Mouse (Mus musculus): Measurements from ENCODE around the gene Hist3h2a. TPM values are rescaled to one million over a fixed set of nuclear protein-coding genes. Genes with fewer than 3 reads are reported as not detected.

Gene Hist3h2a
- polyA plus RNA-seq, 1 experiment from 2014 or later: 152 TPM

- no peaks in the 10 kb centered on the region for H3K9me3 ChIP-seq (ENCODE audit: control insufficient read depth, low read length)
- WGBS: 87% methylated on average over 7 of the region's 7 CpGs
- H3K36me3 ChIP-seq (ENCODE audit: control insufficient read depth, insufficient read depth): no peaks in the 10 kb centered on the region
- H3K4me1 ChIP-seq (replicated peaks; ENCODE audit: control insufficient read depth, insufficient read depth, low read length): peaks cover 12% of the 10 kb centered on the region
- H3K9ac ChIP-seq (replicated peaks; ENCODE audit: low read depth, low read length): no peak overlapping the region
- no peaks in the 10 kb centered on the region for H3K27me3 ChIP-seq (replicated peaks; ENCODE audit: control insufficient read depth, insufficient read depth, low read length)
- no peak for ATAC-seq
- H3K4me2 ChIP-seq (ENCODE audit: low read length): no peak overlapping the region
- no peak overlapping the region for H3K4me3 ChIP-seq (replicated peaks; ENCODE audit: low read length)
- no peak overlapping the region for H3K27ac ChIP-seq (ENCODE audit: low read length)
Observed at GRCm38 (mm10) chr11:58964216-58964615, 9.7 kb downstream of the Hist3h2a start.

- no peak for ATAC-seq
- Histone ChIP-seq H3K4me2 (ENCODE audit: low read length) (no peak overlapping the region), H3K27me3 (replicated peaks; ENCODE audit: control insufficient read depth, insufficient read depth, low read length) (no peaks in the 10 kb centered on the region), H3K4me3 (replicated peaks; ENCODE audit: low read length) (no peak overlapping the region), H3K27ac (ENCODE audit: low read length) (no peak overlapping the region), H3K9me3 (ENCODE audit: control insufficient read depth, low read length) (no peaks in the 10 kb centered on the region), H3K4me1 (replicated peaks; ENCODE audit: control insufficient read depth, insufficient read depth, low read length) (peaks cover 5% of the 10 kb centered on the region; the same call in 1 of the 2 replicates), H3K36me3 (ENCODE audit: control insufficient read depth, insufficient read depth) (0 out of 2 replicates have a peak, but pooled peaks cover under 1% of the 10 kb centered on the region), H3K9ac (replicated peaks; ENCODE audit: low read depth, low read length) (no peak overlapping the region)
- 55% methylated on average over 12 of the region's 12 CpGs for WGBS
Observed at GRCm38 (mm10) chr11:58965001-58965760, 10.7 kb downstream of the Hist3h2a start.

GRCm38 (mm10) chr11:58967346-58967745 lies 12.9 kb downstream of the Hist3h2a start:
- 0 out of 2 replicates have a peak, but pooled peaks cover 5% of the 10 kb centered on the region for H3K36me3 ChIP-seq (ENCODE audit: control insufficient read depth, insufficient read depth)
- no peaks in the 10 kb centered on the region for H3K27me3 ChIP-seq (replicated peaks; ENCODE audit: control insufficient read depth, insufficient read depth, low read length)
- H3K4me3 ChIP-seq (replicated peaks; ENCODE audit: low read length): no peak overlapping the region
- no peak overlapping the region for H3K9ac ChIP-seq (replicated peaks; ENCODE audit: low read depth, low read length)
- H3K4me2 ChIP-seq (ENCODE audit: low read length): no peak overlapping the region
- no peaks in the 10 kb centered on the region for H3K9me3 ChIP-seq (ENCODE audit: control insufficient read depth, low read length)
- no peak for ATAC-seq
- H3K4me1 ChIP-seq (replicated peaks; ENCODE audit: control insufficient read depth, insufficient read depth, low read length): 0 out of 2 replicates have a peak, but pooled peaks cover 3% of the 10 kb centered on the region
- no peak overlapping the region for H3K27ac ChIP-seq (ENCODE audit: low read length)
- 94% methylated on average over 1 of the region's 1 CpGs for WGBS

GRCm38 (mm10) chr11:58968551-58968950 lies 14.1 kb downstream of the Hist3h2a start:
- 0 out of 2 replicates have a peak, but pooled peaks cover 3% of the 10 kb centered on the region for H3K4me1 ChIP-seq (replicated peaks; ENCODE audit: control insufficient read depth, insufficient read depth, low read length)
- ATAC-seq: no peak
- H3K4me3 ChIP-seq (replicated peaks; ENCODE audit: low read length): no peak overlapping the region
- no peak overlapping the region for H3K9ac ChIP-seq (replicated peaks; ENCODE audit: low read depth, low read length)
- 86% methylated on average over 7 of the region's 7 CpGs for WGBS
- 0 out of 2 replicates have a peak, but pooled peaks cover 5% of the 10 kb centered on the region for H3K36me3 ChIP-seq (ENCODE audit: control insufficient read depth, insufficient read depth)
- H3K4me2 ChIP-seq (ENCODE audit: low read length): no peak overlapping the region
- H3K27me3 ChIP-seq (replicated peaks; ENCODE audit: control insufficient read depth, insufficient read depth, low read length): no peaks in the 10 kb centered on the region
- no peak overlapping the region for H3K27ac ChIP-seq (ENCODE audit: low read length)
- H3K9me3 ChIP-seq (ENCODE audit: control insufficient read depth, low read length): no peaks in the 10 kb centered on the region

- H3K36me3 ChIP-seq (ENCODE audit: control insufficient read depth, insufficient read depth): 0 out of 2 replicates have a peak, but pooled peaks cover 5% of the 10 kb centered on the region
- H3K4me2 ChIP-seq (ENCODE audit: low read length): no peak overlapping the region
- no peak overlapping the region for H3K4me3 ChIP-seq (replicated peaks; ENCODE audit: low read length)
- H3K9me3 ChIP-seq (ENCODE audit: control insufficient read depth, low read length): no peaks in the 10 kb centered on the region
- no peak overlapping the region for H3K27ac ChIP-seq (ENCODE audit: low read length)
- WGBS: 82% methylated on average over 8 of the region's 8 CpGs
- H3K4me1 ChIP-seq (replicated peaks; ENCODE audit: control insufficient read depth, insufficient read depth, low read length): 0 out of 2 replicates have a peak, but pooled peaks cover 2% of the 10 kb centered on the region
- H3K27me3 ChIP-seq (replicated peaks; ENCODE audit: control insufficient read depth, insufficient read depth, low read length): no peaks in the 10 kb centered on the region
- ATAC-seq: no peak
- no peak overlapping the region for H3K9ac ChIP-seq (replicated peaks; ENCODE audit: low read depth, low read length)
Observed at GRCm38 (mm10) chr11:58969027-58969426, 14.5 kb downstream of the Hist3h2a start.

GRCm38 (mm10) chr11:58969659-58970058 lies 15.2 kb downstream of the Hist3h2a start:
- WGBS: 77% methylated on average over 6 of the region's 6 CpGs
- Histone ChIP-seq H3K9ac (replicated peaks; ENCODE audit: low read depth, low read length) (no peak overlapping the region), H3K27me3 (replicated peaks; ENCODE audit: control insufficient read depth, insufficient read depth, low read length) (no peaks in the 10 kb centered on the region), H3K9me3 (ENCODE audit: control insufficient read depth, low read length) (no peaks in the 10 kb centered on the region), H3K27ac (ENCODE audit: low read length) (no peak overlapping the region), H3K4me1 (replicated peaks; ENCODE audit: control insufficient read depth, insufficient read depth, low read length) (0 out of 2 replicates have a peak, but pooled peaks cover 2% of the 10 kb centered on the region), H3K4me2 (ENCODE audit: low read length) (no peak overlapping the region), H3K36me3 (ENCODE audit: control insufficient read depth, insufficient read depth) (0 out of 2 replicates have a peak, but pooled peaks cover 5% of the 10 kb centered on the region), H3K4me3 (replicated peaks; ENCODE audit: low read length) (no peak overlapping the region)
- no peak for ATAC-seq

- no peak for ATAC-seq
- whole genome bisulfite sequencing: 88% methylated on average over 21 of the region's 21 CpGs
- H3K9me3 ChIP-seq (ENCODE audit: control insufficient read depth, low read length): no peaks in the 10 kb centered on the region
- 0 out of 2 replicates have a peak, but pooled peaks cover 5% of the 10 kb centered on the region for H3K36me3 ChIP-seq (ENCODE audit: control insufficient read depth, insufficient read depth)
- peaks cover 10% of the 10 kb centered on the region for H3K4me1 ChIP-seq (replicated peaks; ENCODE audit: control insufficient read depth, insufficient read depth, low read length)
- no peak overlapping the region for H3K9ac ChIP-seq (replicated peaks; ENCODE audit: low read depth, low read length)
- H3K4me2 ChIP-seq (ENCODE audit: low read length): no peak overlapping the region
- no peak overlapping the region for H3K4me3 ChIP-seq (replicated peaks; ENCODE audit: low read length)
- no peak overlapping the region for H3K27ac ChIP-seq (ENCODE audit: low read length)
- H3K27me3 ChIP-seq (replicated peaks; ENCODE audit: control insufficient read depth, insufficient read depth, low read length): no peaks in the 10 kb centered on the region
Observed at GRCm38 (mm10) chr11:58970831-58971530, 16.5 kb downstream of the Hist3h2a start.

- Histone ChIP-seq H3K4me2 (ENCODE audit: low read length) (no peak overlapping the region), H3K27me3 (replicated peaks; ENCODE audit: control insufficient read depth, insufficient read depth, low read length) (no peaks in the 10 kb centered on the region), H3K4me3 (replicated peaks; ENCODE audit: low read length) (no peak overlapping the region), H3K4me1 (replicated peaks; ENCODE audit: control insufficient read depth, insufficient read depth, low read length) (peaks cover 11% of the 10 kb centered on the region), H3K36me3 (ENCODE audit: control insufficient read depth, insufficient read depth) (0 out of 2 replicates have a peak, but pooled peaks cover 5% of the 10 kb centered on the region), H3K9me3 (ENCODE audit: control insufficient read depth, low read length) (no peaks in the 10 kb centered on the region), H3K9ac (replicated peaks; ENCODE audit: low read depth, low read length) (no peak overlapping the region), H3K27ac (ENCODE audit: low read length) (no peak overlapping the region)
- 95% methylated on average over 3 of the region's 3 CpGs for WGBS
- ATAC-seq: no peak
Observed at GRCm38 (mm10) chr11:58971796-58972195, 17.3 kb downstream of the Hist3h2a start.

- Histone ChIP-seq H3K9me3 (ENCODE audit: control insufficient read depth, low read length) (no peaks in the 10 kb centered on the region), H3K36me3 (ENCODE audit: control insufficient read depth, insufficient read depth) (0 out of 2 replicates have a peak, but pooled peaks cover 5% of the 10 kb centered on the region), H3K4me2 (ENCODE audit: low read length) (no peak overlapping the region), H3K9ac (replicated peaks; ENCODE audit: low read depth, low read length) (no peak overlapping the region), H3K4me3 (replicated peaks; ENCODE audit: low read length) (no peak overlapping the region), H3K27ac (ENCODE audit: low read length) (no peak overlapping the region), H3K27me3 (replicated peaks; ENCODE audit: control insufficient read depth, insufficient read depth, low read length) (no peaks in the 10 kb centered on the region), H3K4me1 (replicated peaks; ENCODE audit: control insufficient read depth, insufficient read depth, low read length) (peaks cover 25% of the 10 kb centered on the region)
- 85% methylated on average over 3 of the region's 3 CpGs for WGBS
- no peak for ATAC-seq
Observed at GRCm38 (mm10) chr11:58974414-58974813, 19.9 kb downstream of the Hist3h2a start.
